Mouse (Mus musculus) heart, postnatal 14 days (tissue): Measurements from ENCODE around the gene Mrps21. TPM values are rescaled to one million over a fixed set of nuclear protein-coding genes. Genes with fewer than 3 reads are reported as not detected.
"Not testable (repeated sequence)": the region's sequence is repeated elsewhere in the genome, so short reads cannot be mapped to it uniquely, and the experiment has no call there.

Experiments used
- DNase-seq, 2 experiments: peaks; one replicate each; pipeline ENCODE4 v3.0.0; 2021 to 2022
- intact Hi-C: fragments of 180-260 bp; cut with DNase I; formaldehyde crosslinking; loops from one replicate; pipeline ENCODE4 v1.15.1; 2025
- total RNA-seq, 2 experiments: library from RNA; stranded (reverse); gene quantifications; 2 replicates each; pipeline ENCODE4 v1.2.3; 2021

The Mrps21 gene
- total RNA-seq, 2 experiments from 2014 or later: 275 to 290 TPM

DNA sequence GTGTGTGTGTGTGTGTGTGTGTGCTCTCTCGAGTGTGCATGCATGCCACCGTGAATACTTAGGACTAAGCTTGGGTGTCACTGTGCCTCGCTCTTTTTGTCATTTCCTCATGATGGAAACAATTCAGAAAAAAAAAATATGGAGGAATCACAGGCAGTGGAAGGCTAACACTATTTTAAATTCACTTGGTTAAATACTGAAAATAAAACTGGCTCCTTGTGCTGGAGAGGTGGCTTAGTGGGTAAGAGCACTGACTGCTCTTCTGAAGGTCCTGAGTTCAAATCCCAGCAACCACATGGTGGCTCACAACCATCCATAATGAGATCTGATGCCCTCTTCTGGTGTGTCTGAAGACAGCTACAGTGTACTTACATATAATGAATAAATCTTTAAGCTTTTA, 13.0 kb downstream of the Mrps21 start:
- intact Hi-C loops: not testable (repeated sequence)

DNA sequence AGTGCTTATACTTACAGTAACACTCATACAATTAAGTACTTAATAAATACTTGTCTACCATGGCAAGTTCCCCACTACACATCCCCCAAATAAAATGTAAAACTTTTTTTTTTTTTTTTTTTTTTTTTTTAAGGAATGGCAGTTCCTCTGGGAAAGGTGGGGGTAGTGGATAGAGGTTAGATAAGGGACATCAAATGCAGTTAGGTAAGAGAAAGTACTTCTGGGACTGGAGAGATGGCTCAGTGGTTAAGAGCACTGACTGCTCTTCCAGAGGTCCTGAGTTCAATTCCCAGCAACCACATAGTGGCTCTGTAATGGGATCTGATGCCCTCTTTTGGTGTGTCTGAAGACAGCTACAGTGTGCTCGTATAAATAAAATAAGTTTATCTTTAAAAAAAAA, 14.3 kb downstream of the Mrps21 start:
- DNase-seq, intact Hi-C loops: not testable (repeated sequence)

More for the DNA sequence above, 13.0 kb downstream of the Mrps21 start:
- DNase-seq: not testable (repeated sequence)

DNA sequence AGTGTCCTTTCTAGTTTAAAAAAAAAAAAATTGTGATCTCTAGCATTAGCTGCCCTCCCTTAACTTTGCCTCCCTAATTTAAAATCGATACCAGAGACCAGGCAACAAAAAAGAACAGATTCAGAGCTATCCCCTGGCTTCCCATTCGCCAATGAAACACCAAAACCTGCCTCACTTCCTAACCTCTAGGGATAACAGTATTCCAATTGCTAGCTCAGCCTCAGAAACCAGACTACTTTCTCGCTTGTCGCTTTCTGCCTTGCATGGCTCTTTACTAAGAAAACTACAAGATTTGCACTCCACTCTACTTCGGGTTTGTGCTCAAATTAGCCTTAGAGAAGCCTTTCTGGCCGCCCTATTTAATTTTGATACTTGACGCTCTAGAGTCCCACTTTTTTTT, 15.2 kb downstream of the Mrps21 start:
- no peak for DNase-seq
- intact Hi-C loops: no loop called here

DNA sequence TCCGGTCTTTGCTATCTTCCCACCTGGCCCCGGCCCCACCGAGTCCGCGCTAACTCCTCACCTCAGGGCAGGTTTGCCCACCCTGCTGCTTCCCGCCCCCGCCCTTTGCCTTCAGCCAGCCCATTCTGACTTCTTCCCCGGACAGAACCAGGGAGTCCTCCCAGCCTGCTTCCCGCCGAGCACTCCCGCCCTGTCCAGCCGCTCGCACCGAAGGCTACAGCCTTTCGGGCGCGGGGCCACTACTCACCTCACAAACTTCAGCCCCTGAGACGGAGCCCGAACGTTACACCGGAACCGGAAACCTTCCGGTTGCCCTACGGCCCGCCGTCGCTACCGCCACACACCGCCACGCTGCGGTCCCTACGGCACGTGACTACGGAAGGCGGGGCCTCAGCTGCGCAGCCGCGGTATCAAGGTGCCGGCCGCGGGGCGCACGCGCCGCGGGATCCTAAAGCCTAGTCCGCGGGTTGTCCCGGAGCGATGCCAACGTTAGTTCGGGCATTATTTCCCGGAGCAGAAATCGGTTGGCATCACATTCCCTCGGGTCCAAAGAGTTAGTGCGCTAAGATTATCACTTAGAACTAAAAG, 15.7 kb downstream of the Mrps21 start, which contains the start of gene Prpf3:
TSS of gene Prpf3 (minus strand) at position 384 of the 588 bp plus-strand sequence.
- peak; percentile 94 to 97 for DNase-seq
- intact Hi-C loops: no loop called here

DNA sequence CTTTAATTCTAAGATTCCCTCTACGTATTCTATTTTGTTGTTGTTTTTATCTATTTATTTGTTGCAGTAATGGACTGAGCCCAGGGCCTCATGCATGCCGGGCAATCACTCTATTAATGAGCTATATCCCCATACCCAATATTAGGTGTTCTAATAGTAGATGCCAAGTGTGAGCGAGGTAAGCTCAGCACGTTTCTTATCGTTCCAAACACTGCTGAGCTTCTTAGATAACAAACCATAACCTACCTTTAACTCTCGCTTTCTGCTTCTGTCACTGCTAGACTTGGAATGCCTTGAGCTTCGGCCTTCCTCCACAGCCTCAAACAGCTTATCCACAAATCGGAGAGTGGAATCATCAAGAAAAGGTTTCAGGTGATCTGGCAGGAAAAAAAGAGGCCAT, 20.0 kb downstream of the Mrps21 start:
- no peak for DNase-seq
- intact Hi-C loops: no loop called here

DNA sequence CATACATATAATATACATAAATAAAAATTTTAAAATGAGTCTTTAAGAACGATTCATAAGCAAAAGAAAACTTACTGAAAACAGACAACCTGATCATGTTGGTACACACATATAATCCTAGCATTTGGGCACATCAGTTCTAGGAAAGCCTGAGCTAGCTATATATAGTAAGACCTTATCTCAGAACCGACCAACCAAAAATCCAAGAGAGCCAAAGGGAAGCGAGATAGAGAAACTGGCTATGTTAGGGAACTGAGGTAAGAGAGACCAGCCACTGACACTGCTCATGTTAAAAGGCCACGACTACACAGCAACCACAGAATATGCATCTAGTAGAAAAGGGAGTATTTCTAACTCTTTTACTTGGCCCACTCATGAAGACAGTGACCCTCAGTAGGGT, 20.7 kb downstream of the Mrps21 start:
- intact Hi-C loops: no loop called here
- no peak for DNase-seq

DNA sequence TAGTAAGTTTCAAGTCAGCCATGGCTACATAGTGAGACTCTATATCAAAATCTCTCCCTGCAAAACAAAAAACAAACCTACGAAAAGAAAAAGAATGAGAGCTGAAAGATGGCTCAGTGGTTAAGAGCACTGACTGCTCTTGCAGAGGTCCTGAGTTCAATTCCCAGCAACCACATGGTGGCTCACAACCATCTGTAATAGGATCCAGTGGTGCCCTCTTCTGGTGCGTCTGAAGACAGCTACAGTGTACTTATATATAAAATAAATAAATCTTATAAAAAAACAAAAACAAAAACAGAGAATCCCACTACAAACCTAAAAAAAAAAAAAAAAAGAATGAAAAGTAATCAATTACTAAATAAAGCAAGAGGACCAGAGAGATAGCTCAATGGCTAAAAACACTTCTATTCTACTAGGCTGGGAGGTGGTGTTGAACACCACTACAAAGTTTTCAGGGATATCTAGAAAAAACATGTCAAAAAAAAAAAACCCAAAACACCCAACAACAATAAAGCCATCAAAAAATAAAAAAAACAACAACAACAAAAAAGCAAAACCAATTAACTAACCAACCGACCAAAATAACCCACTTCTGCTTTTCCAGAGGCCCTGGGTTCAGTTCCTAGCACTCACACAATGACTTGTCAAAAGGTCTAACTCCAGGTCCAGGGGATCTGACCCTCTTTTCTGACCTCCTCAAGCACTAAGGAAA, 28.7 kb downstream of the Mrps21 start:
- DNase-seq: no peak
- intact Hi-C loops: loop anchor here (5.0 kb wide), 1 partner anchor 70 kb away; no protein-coding TSS in a partner anchor

DNA sequence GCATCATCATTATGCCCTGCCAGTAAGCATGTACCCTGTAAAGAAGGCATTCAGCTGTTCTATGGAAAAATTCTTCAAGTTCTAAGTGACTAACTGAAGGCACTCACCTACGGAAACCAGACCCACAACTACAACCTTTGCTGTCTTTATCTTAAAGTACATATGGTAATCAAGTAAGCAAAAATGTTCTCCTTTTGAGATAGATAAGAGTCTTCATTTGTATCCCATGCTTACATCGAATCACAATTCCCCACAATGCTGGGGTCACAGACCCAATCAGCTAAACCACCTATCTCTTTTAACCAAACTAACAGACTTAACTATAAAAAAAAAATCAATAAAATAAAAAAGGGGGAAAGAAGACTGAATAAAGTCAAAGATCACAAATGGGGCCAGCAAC, 32.1 kb downstream of the Mrps21 start:
- intact Hi-C loops: loop anchor here (10.0 kb wide), 1 partner anchor 324 kb away; no protein-coding TSS in a partner anchor

DNA sequence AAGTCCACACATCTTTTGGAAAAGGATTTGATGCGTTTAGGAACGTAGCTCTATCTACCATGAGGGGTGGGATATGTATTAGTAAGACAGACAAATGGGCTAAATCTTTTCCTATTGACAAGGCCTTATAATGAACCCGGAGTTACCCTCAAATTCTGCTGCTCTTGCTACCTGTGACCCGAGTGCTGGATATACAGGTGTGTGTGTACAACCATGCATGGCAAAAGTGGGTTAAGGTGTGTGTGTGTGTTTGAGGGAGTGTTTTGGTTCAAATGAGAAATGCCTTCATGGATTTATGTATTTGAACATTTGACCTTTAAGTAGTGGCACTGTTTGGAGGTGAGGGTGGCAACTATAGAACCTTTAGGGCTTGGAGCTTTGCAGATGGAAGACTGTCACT, 42.3 kb downstream of the Mrps21 start:
- DNase-seq: no peak
- intact Hi-C loops: no loop called here

More for the DNA sequence above, 32.1 kb downstream of the Mrps21 start:
- DNase-seq: no peak

DNA sequence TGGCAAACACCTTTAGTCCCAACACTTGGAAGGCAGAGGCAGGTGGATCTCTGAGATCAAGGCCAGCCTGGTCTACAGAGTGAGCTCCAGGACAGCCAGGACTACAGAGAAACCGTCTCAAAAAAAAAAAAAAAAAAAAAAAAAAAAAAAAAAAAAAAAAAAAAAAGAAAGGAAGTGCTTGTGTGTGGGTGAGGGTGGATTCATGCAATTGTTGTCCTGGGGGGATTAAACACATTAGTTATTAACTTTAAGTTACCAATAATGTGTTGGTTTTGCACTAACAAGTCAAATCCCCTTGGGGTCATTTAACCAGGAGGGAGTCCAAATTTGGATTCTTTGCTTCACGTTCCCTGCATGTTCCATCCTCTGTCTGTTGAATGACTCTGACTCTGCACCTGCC, 45.0 kb downstream of the Mrps21 start:
- intact Hi-C loops: no loop called here
- no peak for DNase-seq

DNA sequence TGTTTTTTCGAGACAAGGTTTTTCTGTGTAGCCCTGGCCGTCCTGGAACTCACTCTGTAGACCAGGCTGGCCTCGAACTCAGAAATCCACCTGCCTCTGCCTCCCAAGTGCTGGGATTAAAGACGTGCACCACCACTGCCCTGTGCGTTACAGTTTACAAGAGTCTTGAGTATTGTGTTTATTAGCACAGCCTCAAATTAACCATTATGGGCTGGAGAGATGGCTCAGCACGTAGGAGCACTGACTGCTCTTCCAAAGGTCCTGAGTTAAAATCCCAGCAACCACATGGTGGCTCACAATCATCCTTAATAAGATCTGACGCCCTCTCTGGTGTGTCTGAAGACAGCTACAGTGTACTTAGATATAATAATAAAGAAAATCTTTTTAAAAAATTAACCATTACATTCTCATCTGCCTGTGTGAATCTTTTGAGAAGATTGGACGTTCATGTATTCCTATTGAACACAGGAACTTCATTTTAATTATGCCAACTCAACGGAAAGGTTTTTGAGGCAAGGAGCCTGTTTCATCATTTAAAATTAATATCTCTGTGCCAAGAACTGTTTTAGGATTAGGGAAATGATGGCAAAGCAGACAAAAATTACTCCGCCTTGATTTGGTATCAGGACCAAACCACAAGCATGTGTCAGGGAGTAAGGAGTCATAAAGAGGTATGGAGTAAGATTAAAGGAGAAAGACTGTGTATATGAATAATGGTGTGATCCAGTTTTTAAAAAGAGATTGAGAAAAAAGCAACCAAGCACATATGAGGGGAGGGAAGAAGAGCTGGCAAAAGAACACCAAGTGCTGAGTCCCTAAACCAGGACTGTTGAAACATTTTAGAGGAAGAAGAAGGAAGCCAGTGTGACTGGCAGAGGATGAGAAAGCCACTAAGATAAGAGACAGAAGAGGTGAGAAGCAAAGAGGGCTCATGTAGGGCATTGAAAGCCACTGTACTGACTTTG, 51.0 kb downstream of the Mrps21 start:
- DNase-seq: peak in 1 of 2 experiments; percentile 8
- intact Hi-C loops: no loop called here

DNA sequence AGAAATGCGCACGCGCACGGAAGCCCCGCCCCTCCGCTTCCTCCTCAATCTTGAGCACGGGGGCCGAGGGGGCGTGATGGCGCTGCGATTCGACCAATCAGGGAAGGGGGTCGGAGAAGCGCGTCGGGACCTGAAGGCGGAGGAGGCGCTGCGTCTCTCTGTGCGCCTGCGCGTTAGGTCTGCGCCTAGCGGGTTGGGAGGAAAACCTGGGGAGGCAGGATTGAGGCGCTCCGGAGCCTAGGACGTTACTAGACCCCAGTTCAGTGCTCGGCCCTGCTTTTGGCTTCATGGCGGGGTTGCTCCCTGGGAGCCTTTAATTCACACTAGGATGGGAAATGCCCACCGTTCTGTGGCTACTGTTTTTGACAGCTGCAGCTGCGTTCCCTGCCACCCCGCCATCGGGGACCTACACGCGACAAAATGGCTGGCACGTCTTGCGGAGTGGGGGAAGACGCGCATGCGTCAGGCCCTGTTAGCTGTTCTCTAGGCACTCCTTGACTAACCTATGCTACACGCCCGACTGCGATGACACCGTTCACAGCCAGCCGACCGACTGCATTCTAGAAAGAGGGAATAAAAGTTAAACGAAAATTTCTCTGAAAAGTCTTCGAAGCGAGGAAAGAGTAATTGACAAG, 51.9 kb downstream of the Mrps21 start:
- peak; percentile 99 to 100 for DNase-seq
- intact Hi-C loops: loop anchor here (5.0 kb wide), 1 partner anchor 187 kb away; no protein-coding TSS in a partner anchor

DNA sequence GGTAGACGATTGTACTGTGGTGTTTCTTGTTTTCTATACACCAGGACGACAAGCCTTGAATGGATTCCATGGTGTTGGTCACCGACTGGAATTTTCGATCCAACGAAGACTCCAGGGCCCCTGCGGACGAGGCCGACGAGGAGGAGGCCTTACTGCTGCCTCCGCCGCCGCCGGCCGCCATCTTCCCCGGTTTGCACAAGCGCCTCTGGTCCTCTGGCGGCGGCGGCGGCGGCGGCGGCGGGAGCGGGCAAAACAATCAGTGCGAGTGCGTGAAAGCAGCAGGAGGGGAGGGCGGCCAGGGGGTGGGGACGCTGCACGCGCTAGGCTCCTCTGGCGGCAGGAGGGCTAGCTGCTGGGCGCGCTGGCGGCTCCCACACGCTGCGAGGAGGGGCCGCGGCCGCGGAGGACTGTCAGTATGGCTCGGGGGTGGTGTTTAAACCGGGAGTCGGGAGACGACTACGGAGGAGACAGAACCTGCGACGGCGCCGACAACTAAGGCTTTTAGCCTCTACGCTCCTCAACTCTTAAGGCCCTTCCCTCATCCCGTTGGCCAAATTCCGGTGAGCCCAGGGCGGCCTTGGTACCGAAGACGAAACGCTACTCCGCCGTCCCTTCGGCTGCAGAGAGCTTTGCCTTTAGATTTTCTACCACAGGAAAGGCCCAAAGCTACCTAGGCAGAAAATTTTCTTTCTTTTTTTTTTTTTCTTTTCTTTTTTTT, 52.6 kb downstream of the Mrps21 start, which contains the start of gene Rprd2:
TSS of gene Rprd2 (minus strand) at position 293 of the 718 bp plus-strand sequence.
- DNase-seq: peak; percentile 82 to 83
- intact Hi-C loops: loop anchor here (5.0 kb wide), 1 partner anchor 186 kb away; no protein-coding TSS in a partner anchor

DNA sequence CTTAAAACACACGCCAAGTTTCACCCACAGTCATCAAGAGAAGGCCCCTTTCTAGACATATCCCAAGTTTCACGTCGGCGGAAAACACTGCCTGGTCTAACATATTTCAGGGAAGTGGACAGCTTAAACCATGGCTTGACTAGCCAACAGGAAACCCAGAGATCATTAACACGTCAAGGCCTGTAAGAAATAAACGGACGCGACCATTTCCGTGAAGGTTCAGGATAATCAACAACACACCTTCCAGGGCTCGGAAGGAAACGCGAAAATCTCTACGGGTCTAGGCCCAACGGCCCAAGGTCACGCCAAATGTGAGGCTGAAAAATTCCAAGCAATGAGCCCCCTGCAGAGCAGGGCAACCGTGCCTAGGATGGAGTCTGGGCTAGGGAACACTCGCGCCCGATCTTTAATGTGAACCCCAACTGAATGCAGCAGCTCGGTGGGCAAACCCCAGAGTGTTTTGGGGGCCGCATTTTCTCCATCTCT, 53.2 kb downstream of the Mrps21 start:
- intact Hi-C loops: loop anchor here (5.0 kb wide), 1 partner anchor 186 kb away; no protein-coding TSS in a partner anchor
- DNase-seq: peak; percentile 31 to 62

DNA sequence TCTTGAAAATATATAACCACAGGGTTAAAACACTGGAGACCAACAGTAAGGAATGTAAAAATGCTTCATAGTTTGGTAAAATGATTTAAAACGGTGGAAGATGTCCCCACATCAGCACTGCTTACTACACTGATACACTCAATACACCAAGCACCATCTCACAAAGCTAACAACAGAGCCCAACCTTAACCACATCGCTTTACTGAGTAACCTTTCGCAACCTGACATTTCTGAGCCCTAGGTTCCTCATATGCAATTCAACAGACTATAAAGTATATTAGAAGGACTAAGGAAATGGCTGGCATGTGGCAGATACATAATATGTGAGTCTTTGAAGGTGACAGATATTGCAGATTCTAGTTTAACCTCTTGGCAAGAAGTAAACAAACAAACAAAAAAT, 54.6 kb downstream of the Mrps21 start:
- intact Hi-C loops: loop anchor here (5.0 kb wide), 1 partner anchor 184 kb away; no protein-coding TSS in a partner anchor
- no peak for DNase-seq
